Mouse (Mus musculus) intestine, embryonic 14.5 days (tissue): ENCODE results near the gene Selenoo. TPM values are rescaled to one million over a fixed set of nuclear protein-coding genes. Genes with fewer than 3 reads are reported as not detected.

ENCODE experiments used
- ATAC-seq: fragments of 200-750 bp; cut with Nextera tagmentation; replicated peaks from 2 replicates; pipeline ENCODE4 v1.8.0; 2017; ENCODE audit warnings: low read depth, moderate number of reproducible peaks, moderate TSS enrichment, moderate library complexity; ENCODE audit not compliant: low FRiP score, low TSS enrichment
- DNase-seq: peaks from one replicate; pipeline ENCODE4 v3.0.0-alpha.2; 2018; ENCODE audit warnings: low spot score
- H3K27ac ChIP-seq: fragments of 300-500 bp; sonication (generic); 2 replicates; pipeline ENCODE4 v1.5.1; 2014; ENCODE audit warnings: low read depth, mild to moderate bottlenecking, control low read depth
- H3K27me3 ChIP-seq: fragments of 300-500 bp; sonication (generic); replicated peaks from 2 replicates; pipeline ENCODE4 v1.6.1; 2014; ENCODE audit warnings: low read length, control low read depth; ENCODE audit not compliant: control insufficient read depth, insufficient read depth
- H3K36me3 ChIP-seq: fragments of 300-500 bp; sonication (generic); 2 replicates; pipeline ENCODE4 v1.6.1; 2014; ENCODE audit warnings: low read length, control low read depth; ENCODE audit not compliant: control insufficient read depth, insufficient read depth
- H3K4me1 ChIP-seq: fragments of 300-500 bp; sonication (generic); replicated peaks from 2 replicates; pipeline ENCODE4 v1.6.1; 2014; ENCODE audit warnings: low read length, control low read depth, mixed read lengths; ENCODE audit not compliant: control insufficient read depth, insufficient read depth
- H3K4me2 ChIP-seq: fragments of 300-500 bp; sonication (generic); 2 replicates; pipeline ENCODE4 v1.6.1; 2014; ENCODE audit warnings: low read length
- H3K4me3 ChIP-seq: fragments of 300-500 bp; sonication (generic); 2 replicates; pipeline ENCODE4 v1.5.1; 2014; ENCODE audit warnings: low read depth, low read length, control low read depth, mixed read lengths
- H3K9ac ChIP-seq: fragments of 300-500 bp; sonication (generic); 2 replicates; pipeline ENCODE4 v1.6.1; 2014; ENCODE audit warnings: mild to moderate bottlenecking, low read length
- H3K9me3 ChIP-seq: fragments of 300-500 bp; sonication (generic); 2 replicates; pipeline ENCODE4 v1.6.1; 2016; ENCODE audit warnings: low read length, control low read depth; ENCODE audit not compliant: control insufficient read depth
- WGBS: fragments of 180-500 bp; shearing (Covaris S2); extraction: QIAGEN DNeasy Blood & Tissue Kit; methylation state at CpG from one replicate; pipeline ENCODE4 v1.1.7; 2014; 5-methylcytosine and 5-hydroxymethylcytosine counted together
- polyA plus RNA-seq: library from polyadenylated mRNA; unstranded; fragments of >200 nt; fragmentation: Nextera tagmentation; extraction: Ambion mirVana; gene quantifications from 2 replicates; pipeline ENCODE4 v1.2.1, GENCODE M21; 2014

Gene Selenoo
- polyA plus RNA-seq, 1 experiment from 2014 or later: 19.4 TPM

DNA sequence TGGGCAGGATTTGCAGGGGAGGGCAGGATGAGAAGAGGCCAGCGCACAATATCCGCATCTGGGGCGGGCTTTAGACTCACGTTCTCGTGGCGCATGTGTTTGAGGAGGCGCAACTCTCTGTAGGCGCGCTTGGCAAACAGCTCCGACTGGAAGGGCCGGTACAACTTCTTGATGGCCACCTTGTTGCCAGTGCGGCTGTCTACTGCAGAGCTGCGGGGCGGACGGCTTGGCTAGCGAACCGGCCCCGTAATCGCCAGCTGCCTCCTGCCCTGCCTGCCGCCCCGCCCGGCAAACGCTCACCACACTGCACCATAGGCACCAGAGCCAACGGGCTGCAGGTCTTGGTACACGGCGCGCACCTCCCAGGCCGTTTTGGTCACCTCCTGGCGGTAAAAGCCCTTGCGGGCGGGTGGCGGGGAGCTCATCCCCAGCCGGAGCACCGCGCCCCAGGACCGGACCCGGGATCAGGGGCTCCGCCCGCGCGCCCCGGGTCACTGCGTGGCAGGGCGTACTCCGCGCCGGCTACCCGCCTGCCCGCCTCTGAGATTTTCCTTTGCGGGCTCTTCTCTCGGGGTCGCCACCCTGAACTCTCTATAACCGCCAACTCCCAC, 51.3 kb downstream of the Selenoo start:
- peaks cover 49% of the 10 kb centered on the region for H3K27me3 ChIP-seq
- H3K9ac ChIP-seq: peak overlapping the region; percentile 32

DNA sequence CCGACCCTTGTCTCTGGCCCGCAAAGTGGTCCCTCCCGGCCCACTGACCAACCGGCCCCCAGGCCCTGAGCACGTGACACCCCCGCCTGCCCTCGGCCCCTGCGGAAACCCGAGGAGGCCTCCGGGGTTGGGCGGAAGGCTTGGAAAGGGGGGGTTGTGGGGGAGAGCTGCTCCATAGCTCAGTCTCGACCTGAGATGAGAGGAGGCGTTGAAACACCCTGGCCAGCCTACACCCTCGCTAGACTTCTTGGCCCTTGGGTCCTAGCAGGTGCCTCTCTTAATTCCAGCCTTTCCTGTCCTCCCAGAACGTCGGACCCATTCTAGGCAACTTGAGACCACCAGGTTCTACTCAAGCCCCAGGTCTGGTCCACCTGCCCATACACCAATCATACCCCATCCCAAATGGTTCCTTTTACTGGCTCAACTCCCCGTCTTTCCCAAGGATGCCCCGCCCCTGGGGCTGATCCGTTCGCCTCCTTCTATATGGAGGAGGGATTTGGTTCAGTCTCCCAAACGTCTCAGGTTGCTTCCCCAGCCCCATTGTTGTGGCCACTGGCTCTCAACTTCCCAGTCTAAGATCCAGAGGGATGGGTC, 51.9 kb downstream of the Selenoo start, which contains the start of gene Mapk12:
Gene Mapk12, minus strand, starts transcription at position 45 of the 594 bp plus-strand sequence.
- Histone ChIP-seq H3K4me3 (peak within 1 kb of the TSS; percentile 46), H3K4me2 (peak within 1 kb of the TSS; percentile 88), H3K4me1 (peaks cover 15% of the 10 kb centered on the region), H3K9me3 (no peaks in the 10 kb centered on the region), H3K27me3 (peaks cover 55% of the 10 kb centered on the region), H3K36me3 (no peaks in the 10 kb centered on the region), H3K9ac (peak within 1 kb of the TSS; percentile 32), H3K27ac (no peak within 1 kb of the TSS)
- peak; percentile 51; the same call in 1 of the 2 replicates for ATAC-seq
- no peak for DNase-seq
- WGBS: 2% methylated on average over 21 of the region's 21 CpGs

More for the DNA sequence above, 51.3 kb downstream of the Selenoo start:
- H3K36me3 ChIP-seq: no peaks in the 10 kb centered on the region
- peak overlapping the region; percentile 88 for H3K4me2 ChIP-seq
- no peaks in the 10 kb centered on the region for H3K9me3 ChIP-seq
- under 1% methylated on average over 53 of the region's 53 CpGs for WGBS
- DNase-seq (peak; percentile 66), ATAC-seq (peak; percentile 30; the same call in 1 of the 2 replicates)
- peak overlapping the region; percentile 46 for H3K4me3 ChIP-seq
- no peak overlapping the region for H3K27ac ChIP-seq
- H3K4me1 ChIP-seq: peaks cover 15% of the 10 kb centered on the region

DNA sequence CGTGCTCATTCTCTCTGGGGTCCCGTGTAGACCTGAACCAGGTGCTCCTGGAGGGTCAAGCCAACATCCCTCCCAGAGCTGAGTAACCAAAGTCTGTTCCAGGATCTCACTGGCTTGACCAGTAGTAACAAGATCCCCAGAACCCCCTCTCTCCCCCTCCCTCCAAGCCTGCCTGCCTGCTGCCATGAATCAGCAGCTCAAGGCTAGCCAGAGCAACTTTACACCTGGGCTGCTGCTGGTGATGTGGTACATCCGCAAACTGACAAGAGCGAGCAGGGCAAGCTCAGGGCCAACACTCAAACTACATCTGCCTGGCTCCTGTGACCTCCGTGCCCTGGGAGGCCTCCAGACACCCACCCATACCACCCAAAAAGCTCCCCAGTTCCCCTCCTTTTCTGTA, 52.6 kb downstream of the Selenoo start:
- Histone ChIP-seq H3K4me1 (peaks cover 15% of the 10 kb centered on the region), H3K27ac (no peak overlapping the region), H3K36me3 (no peaks in the 10 kb centered on the region), H3K9me3 (no peaks in the 10 kb centered on the region), H3K4me2 (no peak overlapping the region), H3K9ac (no peak overlapping the region), H3K27me3 (peaks cover 62% of the 10 kb centered on the region), H3K4me3 (no peak overlapping the region)
- 18% methylated on average over 5 of the region's 5 CpGs for WGBS
- ATAC-seq: no peak
- DNase-seq: no peak

DNA sequence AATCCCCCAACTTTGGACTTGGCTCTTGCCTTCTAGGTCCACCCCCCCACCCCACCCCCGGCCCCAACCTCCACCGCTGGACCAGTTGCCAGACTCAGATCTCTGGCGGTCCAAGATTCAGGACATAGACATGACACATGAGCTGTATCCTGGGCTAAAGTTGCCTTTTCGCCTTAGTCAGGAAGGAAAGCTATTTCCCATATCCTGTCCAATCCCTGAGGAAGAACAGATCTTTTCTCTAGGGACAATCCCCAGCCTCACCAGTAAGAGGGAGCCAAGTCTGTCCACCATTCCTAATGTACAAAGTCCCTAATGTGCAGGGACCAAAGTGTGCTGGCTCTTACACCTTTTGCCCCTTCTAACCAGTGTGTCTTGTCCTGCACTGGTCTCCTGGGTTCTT, 53.0 kb downstream of the Selenoo start:
- DNase-seq (no peak), ATAC-seq (no peak)
- Histone ChIP-seq H3K27ac (no peak overlapping the region), H3K4me2 (no peak overlapping the region), H3K36me3 (no peaks in the 10 kb centered on the region), H3K4me3 (no peak overlapping the region), H3K9me3 (no peaks in the 10 kb centered on the region), H3K9ac (no peak overlapping the region), H3K27me3 (peaks cover 66% of the 10 kb centered on the region), H3K4me1 (peaks cover 15% of the 10 kb centered on the region)
- WGBS: 42% methylated on average over 4 of the region's 4 CpGs

DNA sequence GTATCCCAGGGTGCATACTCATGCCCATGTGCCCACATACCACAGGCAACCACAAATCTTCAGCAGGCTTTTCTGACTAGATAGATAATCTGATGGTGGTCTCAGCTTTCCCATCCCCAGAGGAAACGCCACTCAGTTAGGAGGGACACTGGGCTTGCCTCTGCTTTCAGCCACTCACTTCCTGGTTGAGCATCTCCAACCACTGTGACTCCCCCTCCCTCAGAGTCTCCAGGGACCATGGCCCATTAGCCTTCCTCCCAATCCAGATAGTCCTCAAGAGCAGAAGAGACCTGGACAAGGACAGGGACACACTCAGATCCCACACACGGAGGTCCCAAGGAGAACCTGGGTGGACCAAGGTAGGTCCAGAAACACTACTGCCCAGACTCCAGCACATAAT, 54.2 kb downstream of the Selenoo start:
- Histone ChIP-seq H3K4me2 (no peak overlapping the region), H3K36me3 (no peaks in the 10 kb centered on the region), H3K27ac (no peak overlapping the region), H3K27me3 (peaks cover 79% of the 10 kb centered on the region), H3K9me3 (no peaks in the 10 kb centered on the region), H3K4me1 (peaks cover 15% of the 10 kb centered on the region), H3K4me3 (no peak overlapping the region), H3K9ac (no peak overlapping the region)
- ATAC-seq (no peak), DNase-seq (no peak)
- WGBS: 74% methylated on average over 2 of the region's 2 CpGs

DNA sequence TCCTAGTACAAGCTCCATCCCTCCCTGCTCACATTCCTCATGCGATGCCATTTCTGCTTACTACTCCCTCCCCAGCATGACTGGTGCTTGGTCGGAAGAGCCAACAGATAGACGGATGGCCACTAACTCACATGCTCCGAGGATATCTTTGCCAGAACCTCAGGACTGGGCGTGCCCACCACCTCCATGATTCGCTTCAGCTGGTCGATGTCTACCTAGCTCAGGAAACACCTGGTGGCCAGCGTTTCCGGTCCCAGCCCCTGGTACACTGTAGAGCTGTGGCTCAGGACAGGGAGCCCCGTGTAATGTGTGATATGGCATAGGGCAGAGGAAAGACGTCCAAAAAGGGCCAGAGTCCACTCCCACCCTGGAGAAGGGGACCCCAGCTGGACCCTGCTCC, 56.1 kb downstream of the Selenoo start:
- Histone ChIP-seq H3K9ac (no peak overlapping the region), H3K4me2 (no peak overlapping the region), H3K4me1 (peaks cover 17% of the 10 kb centered on the region), H3K4me3 (no peak overlapping the region), H3K9me3 (no peaks in the 10 kb centered on the region), H3K27me3 (peaks cover 73% of the 10 kb centered on the region), H3K27ac (no peak overlapping the region), H3K36me3 (no peaks in the 10 kb centered on the region)
- ATAC-seq (no peak), DNase-seq (no peak)
- 82% methylated on average over 11 of the region's 11 CpGs for WGBS

DNA sequence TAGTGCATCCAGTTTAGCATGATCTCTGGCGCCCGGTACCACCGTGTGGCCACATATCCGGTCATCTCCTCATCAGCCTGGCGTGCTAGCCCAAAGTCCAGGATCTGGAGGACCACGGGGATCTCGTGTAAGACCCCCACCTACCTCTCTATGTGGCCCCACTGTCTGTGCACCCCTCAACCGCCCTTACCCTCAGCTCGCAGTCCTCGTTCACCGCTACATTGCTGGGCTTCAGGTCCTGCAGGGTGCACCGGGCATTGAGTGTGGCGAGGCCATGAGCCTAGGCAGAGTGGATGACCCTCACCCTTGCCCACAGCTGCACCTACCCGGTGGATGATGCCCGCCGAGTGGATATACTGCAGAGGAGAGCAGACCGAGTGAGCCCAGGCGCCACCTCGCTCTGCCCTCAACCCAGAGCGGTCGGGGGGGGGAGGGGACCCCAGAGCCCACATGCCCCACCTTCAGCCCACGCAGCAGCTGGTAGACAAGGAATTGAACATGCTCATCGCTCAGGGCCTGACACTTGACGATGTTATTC, 57.0 kb downstream of the Selenoo start:
- H3K4me1 ChIP-seq: peaks cover 11% of the 10 kb centered on the region
- no peak for ATAC-seq
- no peak overlapping the region for H3K4me3 ChIP-seq

DNA sequence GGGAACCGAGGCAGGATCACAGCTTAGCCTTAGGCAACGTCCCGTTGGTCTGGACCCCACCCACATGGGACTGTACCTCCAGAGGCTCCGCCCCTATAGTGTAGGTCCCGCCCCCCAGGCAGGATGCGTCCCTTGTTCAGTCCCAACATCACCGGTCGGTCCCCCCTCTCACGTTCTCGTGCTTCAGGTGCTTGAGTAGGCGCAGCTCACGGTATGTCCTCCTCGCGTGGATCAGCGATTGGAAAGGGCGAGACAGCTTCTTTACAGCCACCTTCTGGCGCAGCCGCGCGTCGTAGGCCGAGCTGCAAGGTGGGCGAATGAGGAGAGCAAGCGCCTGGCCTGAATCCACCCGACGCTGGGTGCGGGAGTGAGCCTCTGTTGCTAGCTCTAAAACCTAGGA, 57.7 kb downstream of the Selenoo start:
- H3K9ac ChIP-seq: no peak overlapping the region
- peak; percentile 44; the same call in 1 of the 2 replicates for ATAC-seq
- WGBS: 2% methylated on average over 27 of the region's 27 CpGs
- no peak overlapping the region for H3K27ac ChIP-seq
- peaks cover 11% of the 10 kb centered on the region for H3K4me1 ChIP-seq
- H3K27me3 ChIP-seq: peaks cover 57% of the 10 kb centered on the region
- H3K4me3 ChIP-seq: peak overlapping the region; percentile 25
- no peaks in the 10 kb centered on the region for H3K36me3 ChIP-seq
- no peaks in the 10 kb centered on the region for H3K9me3 ChIP-seq
- DNase-seq: peak; percentile 69
- H3K4me2 ChIP-seq: peak overlapping the region; percentile 47

More for the DNA sequence above, 57.0 kb downstream of the Selenoo start:
- no peak overlapping the region for H3K9ac ChIP-seq
- no peaks in the 10 kb centered on the region for H3K9me3 ChIP-seq
- H3K4me2 ChIP-seq: no peak overlapping the region
- H3K36me3 ChIP-seq: no peaks in the 10 kb centered on the region
- DNase-seq: no peak
- 70% methylated on average over 24 of the region's 24 CpGs for WGBS
- no peak overlapping the region for H3K27ac ChIP-seq
- peaks cover 63% of the 10 kb centered on the region for H3K27me3 ChIP-seq
